Mouse (Mus musculus): ENCODE measurements around the gene Dysf. TPM values are rescaled to one million over a fixed set of nuclear protein-coding genes. Genes with fewer than 3 reads are reported as not detected.
"Not testable (repeated sequence)": the region's sequence is repeated elsewhere in the genome, so short reads cannot be mapped to it uniquely, and the experiment has no call there.

Dysf gene
- polyA plus RNA-seq, 1 experiment from 2014 or later: 2.1 TPM

DNA sequence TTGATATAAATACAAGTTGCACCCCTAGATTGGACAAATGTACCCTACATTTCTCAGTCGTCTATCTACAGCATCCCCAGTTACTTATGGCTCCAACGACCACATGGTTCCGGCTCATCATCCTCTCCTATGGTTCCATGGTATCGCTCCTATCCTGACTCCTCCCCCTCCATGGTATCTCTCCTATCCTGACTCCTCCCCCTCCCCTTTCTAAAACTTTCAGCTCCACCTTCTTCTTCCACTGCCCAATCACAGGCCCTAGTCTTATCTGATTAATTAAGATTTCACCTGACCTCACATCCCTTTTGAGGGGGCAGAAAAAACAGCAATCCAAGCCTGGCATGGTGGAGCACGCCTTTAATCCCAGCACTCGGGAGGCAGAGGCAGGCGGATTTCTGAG, 8.5 kb downstream of the Dysf start:
- no peaks in the 10 kb centered on the region for H3K27me3 ChIP-seq (ENCODE audit: control insufficient read depth, insufficient read depth, low read length)
- H3K36me3 ChIP-seq (ENCODE audit: control insufficient read depth, insufficient read depth, low read length): no peaks in the 10 kb centered on the region
- WGBS: 91% methylated on average over 7 of the region's 7 CpGs
- no peak overlapping the region for H3K4me2 ChIP-seq (ENCODE audit: low read depth, low read length)
- no peak for ATAC-seq (ENCODE audit: low read depth)
- no peak overlapping the region for H3K9ac ChIP-seq (replicated peaks; ENCODE audit: low read depth, low read length)
- no peak overlapping the region for H3K4me3 ChIP-seq (ENCODE audit: low read depth, low read length)
- H3K27ac ChIP-seq (ENCODE audit: low read depth, low read length): no peak overlapping the region
- no peaks in the 10 kb centered on the region for H3K4me1 ChIP-seq (ENCODE audit: control insufficient read depth, insufficient read depth, low read length)
- H3K9me3 ChIP-seq (ENCODE audit: control insufficient read depth, low read length): no peaks in the 10 kb centered on the region

- Histone ChIP-seq H3K9me3 (ENCODE audit: control insufficient read depth, low read length) (no peaks in the 10 kb centered on the region), H3K27ac (ENCODE audit: low read depth, low read length) (no peak overlapping the region), H3K4me1 (ENCODE audit: control insufficient read depth, insufficient read depth, low read length) (no peaks in the 10 kb centered on the region), H3K36me3 (ENCODE audit: control insufficient read depth, insufficient read depth, low read length) (no peaks in the 10 kb centered on the region), H3K4me3 (ENCODE audit: low read depth, low read length) (no peak overlapping the region), H3K9ac (replicated peaks; ENCODE audit: low read depth, low read length) (no peak overlapping the region), H3K4me2 (ENCODE audit: low read depth, low read length) (no peak overlapping the region), H3K27me3 (ENCODE audit: control insufficient read depth, insufficient read depth, low read length) (no peaks in the 10 kb centered on the region)
- 59% methylated on average over 3 of the region's 3 CpGs for WGBS
- no peak for ATAC-seq (ENCODE audit: low read depth)
These were observed 9.0 kb downstream of the Dysf start for GRCm38 (mm10) chr6:84017392-84017791.

GRCm38 (mm10) chr6:84018906-84019550, 10.6 kb downstream of the Dysf start:
- ATAC-seq (ENCODE audit: low read depth): peak; percentile 21; the same call in 1 of the 2 replicates
- H3K4me2 ChIP-seq (ENCODE audit: low read depth, low read length): peak overlapping the region; percentile 46
- H3K4me1 ChIP-seq (ENCODE audit: control insufficient read depth, insufficient read depth, low read length): no peaks in the 10 kb centered on the region
- H3K36me3 ChIP-seq (ENCODE audit: control insufficient read depth, insufficient read depth, low read length): no peaks in the 10 kb centered on the region
- H3K27me3 ChIP-seq (ENCODE audit: control insufficient read depth, insufficient read depth, low read length): no peaks in the 10 kb centered on the region
- peak overlapping the region; percentile 22 for H3K4me3 ChIP-seq (ENCODE audit: low read depth, low read length)
- H3K27ac ChIP-seq (ENCODE audit: low read depth, low read length): no peak overlapping the region
- 5% methylated on average over 28 of the region's 28 CpGs for WGBS
- H3K9ac ChIP-seq (replicated peaks; ENCODE audit: low read depth, low read length): no peak overlapping the region
- no peaks in the 10 kb centered on the region for H3K9me3 ChIP-seq (ENCODE audit: control insufficient read depth, low read length)

DNA sequence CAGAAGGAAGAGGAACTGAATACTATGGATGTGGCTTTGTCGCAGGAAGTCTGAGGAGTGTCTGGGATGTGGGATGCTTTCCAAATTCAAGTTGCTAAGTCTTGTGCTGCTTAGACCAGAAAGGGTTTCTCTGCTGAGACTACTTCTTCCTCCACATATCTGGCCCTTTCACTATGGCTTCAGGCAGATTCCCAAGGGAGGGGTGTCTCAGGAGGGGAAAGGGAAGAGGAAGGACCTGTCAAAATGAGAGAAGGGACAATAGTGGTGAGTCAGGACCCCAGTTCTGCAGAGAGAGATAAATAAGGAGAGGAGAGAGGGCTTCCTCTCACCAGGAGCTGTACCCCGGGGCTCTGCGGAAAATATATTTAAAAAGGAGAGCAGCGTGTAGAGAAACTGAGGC, 11.6 kb downstream of the Dysf start:
- Histone ChIP-seq H3K4me2 (ENCODE audit: low read depth, low read length) (no peak overlapping the region), H3K27ac (ENCODE audit: low read depth, low read length) (no peak overlapping the region), H3K9ac (replicated peaks; ENCODE audit: low read depth, low read length) (no peak overlapping the region), H3K4me3 (ENCODE audit: low read depth, low read length) (no peak overlapping the region), H3K36me3 (ENCODE audit: control insufficient read depth, insufficient read depth, low read length) (no peaks in the 10 kb centered on the region), H3K9me3 (ENCODE audit: control insufficient read depth, low read length) (no peaks in the 10 kb centered on the region), H3K27me3 (ENCODE audit: control insufficient read depth, insufficient read depth, low read length) (no peaks in the 10 kb centered on the region), H3K4me1 (ENCODE audit: control insufficient read depth, insufficient read depth, low read length) (no peaks in the 10 kb centered on the region)
- no peak for ATAC-seq (ENCODE audit: low read depth)
- WGBS: 81% methylated on average over 4 of the region's 4 CpGs

- ATAC-seq (ENCODE audit: low read depth): no peak
- H3K9me3 ChIP-seq (ENCODE audit: control insufficient read depth, low read length): no peaks in the 10 kb centered on the region
- no peaks in the 10 kb centered on the region for H3K27me3 ChIP-seq (ENCODE audit: control insufficient read depth, insufficient read depth, low read length)
- H3K27ac ChIP-seq (ENCODE audit: low read depth, low read length): no peak overlapping the region
- H3K9ac ChIP-seq (replicated peaks; ENCODE audit: low read depth, low read length): no peak overlapping the region
- no peaks in the 10 kb centered on the region for H3K36me3 ChIP-seq (ENCODE audit: control insufficient read depth, insufficient read depth, low read length)
- no peak overlapping the region for H3K4me2 ChIP-seq (ENCODE audit: low read depth, low read length)
- H3K4me1 ChIP-seq (ENCODE audit: control insufficient read depth, insufficient read depth, low read length): no peaks in the 10 kb centered on the region
- H3K4me3 ChIP-seq (ENCODE audit: low read depth, low read length): no peak overlapping the region
- WGBS: 77% methylated on average over 3 of the region's 3 CpGs
These were observed 13.6 kb downstream of the Dysf start for GRCm38 (mm10) chr6:84021990-84022389.

GRCm38 (mm10) chr6:84025636-84026035, 17.2 kb downstream of the Dysf start:
- H3K36me3 ChIP-seq (ENCODE audit: control insufficient read depth, insufficient read depth, low read length): no peaks in the 10 kb centered on the region
- 77% methylated on average over 3 of the region's 3 CpGs for WGBS

DNA sequence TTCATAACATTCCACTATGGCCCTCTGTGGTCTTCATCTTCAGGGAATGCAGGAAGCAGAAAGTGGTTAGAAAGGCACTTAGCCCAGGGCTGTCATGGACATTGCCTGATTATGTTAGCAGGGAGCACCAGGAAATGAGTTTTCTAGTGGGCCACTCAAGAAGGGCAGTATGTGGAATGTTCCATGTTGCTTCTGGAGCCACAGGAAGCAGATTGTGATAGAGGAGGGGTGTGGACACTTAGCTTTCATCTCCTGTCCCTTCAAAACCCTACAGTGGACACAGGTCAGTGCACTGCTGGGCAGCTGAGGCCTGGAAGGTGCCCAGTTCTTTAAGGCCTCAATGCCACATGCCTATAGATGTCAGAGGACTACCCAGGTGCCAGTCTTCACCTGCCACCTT, 20.4 kb downstream of the Dysf start:
- ATAC-seq (ENCODE audit: low read depth): no peak
- no peak overlapping the region for H3K4me2 ChIP-seq (ENCODE audit: low read depth, low read length)
- H3K4me1 ChIP-seq (ENCODE audit: control insufficient read depth, insufficient read depth, low read length): no peaks in the 10 kb centered on the region

More at GRCm38 (mm10) chr6:84025636-84026035, 17.2 kb downstream of the Dysf start:
- H3K4me3 ChIP-seq (ENCODE audit: low read depth, low read length): no peak overlapping the region
- no peaks in the 10 kb centered on the region for H3K27me3 ChIP-seq (ENCODE audit: control insufficient read depth, insufficient read depth, low read length)
- no peak overlapping the region for H3K4me2 ChIP-seq (ENCODE audit: low read depth, low read length)
- ATAC-seq (ENCODE audit: low read depth): no peak
- H3K9ac ChIP-seq (replicated peaks; ENCODE audit: low read depth, low read length): no peak overlapping the region
- no peaks in the 10 kb centered on the region for H3K9me3 ChIP-seq (ENCODE audit: control insufficient read depth, low read length)
- H3K27ac ChIP-seq (ENCODE audit: low read depth, low read length): no peak overlapping the region
- no peaks in the 10 kb centered on the region for H3K4me1 ChIP-seq (ENCODE audit: control insufficient read depth, insufficient read depth, low read length)

GRCm38 (mm10) chr6:84029775-84030174, 21.4 kb downstream of the Dysf start:
- H3K4me1 ChIP-seq (ENCODE audit: control insufficient read depth, insufficient read depth, low read length): no peaks in the 10 kb centered on the region
- H3K9ac ChIP-seq (replicated peaks; ENCODE audit: low read depth, low read length): no peak overlapping the region
- no peaks in the 10 kb centered on the region for H3K9me3 ChIP-seq (ENCODE audit: control insufficient read depth, low read length)
- 84% methylated on average over 7 of the region's 7 CpGs for WGBS
- no peaks in the 10 kb centered on the region for H3K27me3 ChIP-seq (ENCODE audit: control insufficient read depth, insufficient read depth, low read length)
- H3K4me3 ChIP-seq (ENCODE audit: low read depth, low read length): no peak overlapping the region
- H3K36me3 ChIP-seq (ENCODE audit: control insufficient read depth, insufficient read depth, low read length): no peaks in the 10 kb centered on the region
- H3K27ac ChIP-seq (ENCODE audit: low read depth, low read length): no peak overlapping the region
- ATAC-seq (ENCODE audit: low read depth): no peak
- H3K4me2 ChIP-seq (ENCODE audit: low read depth, low read length): no peak overlapping the region

More for the DNA sequence above, 20.4 kb downstream of the Dysf start:
- Histone ChIP-seq H3K27ac (ENCODE audit: low read depth, low read length) (no peak overlapping the region), H3K27me3 (ENCODE audit: control insufficient read depth, insufficient read depth, low read length) (no peaks in the 10 kb centered on the region), H3K9me3 (ENCODE audit: control insufficient read depth, low read length) (no peaks in the 10 kb centered on the region), H3K9ac (replicated peaks; ENCODE audit: low read depth, low read length) (no peak overlapping the region), H3K36me3 (ENCODE audit: control insufficient read depth, insufficient read depth, low read length) (no peaks in the 10 kb centered on the region), H3K4me3 (ENCODE audit: low read depth, low read length) (no peak overlapping the region)

GRCm38 (mm10) chr6:84032516-84032915, 24.1 kb downstream of the Dysf start:
- ATAC-seq (ENCODE audit: low read depth): not testable (repeated sequence)

More at GRCm38 (mm10) chr6:84032516-84032915, 24.1 kb downstream of the Dysf start:
- H3K36me3 ChIP-seq (ENCODE audit: control insufficient read depth, insufficient read depth, low read length); H3K9me3 ChIP-seq (ENCODE audit: control insufficient read depth, low read length); H3K27me3 ChIP-seq (ENCODE audit: control insufficient read depth, insufficient read depth, low read length); H3K9ac ChIP-seq (replicated peaks; ENCODE audit: low read depth, low read length); H3K4me2 ChIP-seq (ENCODE audit: low read depth, low read length); H3K27ac ChIP-seq (ENCODE audit: low read depth, low read length); H3K4me3 ChIP-seq (ENCODE audit: low read depth, low read length); H3K4me1 ChIP-seq (ENCODE audit: control insufficient read depth, insufficient read depth, low read length): not testable (repeated sequence)
- 80% methylated on average over 5 of the region's 5 CpGs for WGBS

Data from neural tube, embryonic 14.5 days (tissue).